Mouse (Mus musculus): Measurements from ENCODE around the gene Pan3. TPM values are rescaled to one million over a fixed set of nuclear protein-coding genes. Genes with fewer than 3 reads are reported as not detected.

Pan3 gene
- polyA plus RNA-seq, 1 experiment from 2014 or later = 63.8 TPM

DNA sequence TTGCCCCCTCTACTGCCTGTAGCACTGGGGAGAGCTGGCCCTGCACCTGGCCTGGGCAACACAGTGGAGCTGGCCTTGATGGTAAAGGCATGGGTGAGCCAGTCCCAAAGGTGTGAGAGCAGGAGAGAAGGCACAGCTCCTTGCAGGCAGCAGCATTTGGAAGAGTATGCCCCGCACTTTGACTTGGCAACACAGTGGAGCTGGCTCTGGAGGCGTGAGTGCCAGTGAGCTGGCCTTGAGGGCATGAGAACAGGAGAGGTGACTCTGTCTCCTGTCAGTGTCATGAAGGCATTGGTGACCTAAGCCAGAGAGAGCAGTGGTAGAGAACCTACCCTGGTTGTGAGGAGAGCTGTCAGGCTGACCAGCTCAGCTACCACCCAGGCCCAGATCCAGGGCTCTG is 49.4 kb downstream of the Pan3 start:
- no peak overlapping the region for H3K9ac ChIP-seq (ENCODE audit: low read depth, low read length)
- no peaks in the 10 kb centered on the region for H3K27me3 ChIP-seq (ENCODE audit: control insufficient read depth, insufficient read depth, low read length)
- no peaks in the 10 kb centered on the region for H3K36me3 ChIP-seq (ENCODE audit: control insufficient read depth, insufficient read depth, low read length)
- no peaks in the 10 kb centered on the region for H3K9me3 ChIP-seq (ENCODE audit: control insufficient read depth, low read length)
- 92% methylated on average over 2 of the region's 2 CpGs for whole genome bisulfite sequencing
- H3K4me1 ChIP-seq (replicated peaks; ENCODE audit: control insufficient read depth, insufficient read depth, low read length) = no peaks in the 10 kb centered on the region
- DNase-seq (ENCODE audit: low spot score) (no peak), ATAC-seq (ENCODE audit: low FRiP score) (no peak)
- no peak overlapping the region for H3K27ac ChIP-seq (ENCODE audit: low read depth, low read length)
- H3K4me2 ChIP-seq (replicated peaks; ENCODE audit: low read depth, low read length) = no peak overlapping the region
- H3K4me3 ChIP-seq (ENCODE audit: low read depth, low read length) = no peak overlapping the region

GRCm38 (mm10) chr5:147484142-147484541 is 54.2 kb downstream of the Pan3 start:
- DNase-seq (ENCODE audit: low spot score) (no peak), ATAC-seq (ENCODE audit: low FRiP score) (no peak)
- no peaks in the 10 kb centered on the region for H3K27me3 ChIP-seq (ENCODE audit: control insufficient read depth, insufficient read depth, low read length)
- no peak overlapping the region for H3K4me3 ChIP-seq (ENCODE audit: low read depth, low read length)
- no peak overlapping the region for H3K9ac ChIP-seq (ENCODE audit: low read depth, low read length)
- 79% methylated on average over 3 of the region's 3 CpGs for WGBS
- no peaks in the 10 kb centered on the region for H3K9me3 ChIP-seq (ENCODE audit: control insufficient read depth, low read length)
- H3K27ac ChIP-seq (ENCODE audit: low read depth, low read length) = no peak overlapping the region
- no peaks in the 10 kb centered on the region for H3K36me3 ChIP-seq (ENCODE audit: control insufficient read depth, insufficient read depth, low read length)
- H3K4me1 ChIP-seq (replicated peaks; ENCODE audit: control insufficient read depth, insufficient read depth, low read length) = no peaks in the 10 kb centered on the region
- no peak overlapping the region for H3K4me2 ChIP-seq (replicated peaks; ENCODE audit: low read depth, low read length)

- ATAC-seq (ENCODE audit: low FRiP score) = no peak
- 88% methylated on average over 6 of the region's 6 CpGs for WGBS
Observed at GRCm38 (mm10) chr5:147489226-147489625, 59.3 kb downstream of the Pan3 start.

GRCm38 (mm10) chr5:147490907-147491306 is 60.9 kb downstream of the Pan3 start:
- Histone ChIP-seq H3K4me2 (replicated peaks; ENCODE audit: low read depth, low read length) (no peak overlapping the region), H3K4me3 (ENCODE audit: low read depth, low read length) (no peak overlapping the region), H3K36me3 (ENCODE audit: control insufficient read depth, insufficient read depth, low read length) (no peaks in the 10 kb centered on the region), H3K9ac (ENCODE audit: low read depth, low read length) (no peak overlapping the region), H3K9me3 (ENCODE audit: control insufficient read depth, low read length) (no peaks in the 10 kb centered on the region), H3K27ac (ENCODE audit: low read depth, low read length) (no peak overlapping the region), H3K27me3 (ENCODE audit: control insufficient read depth, insufficient read depth, low read length) (no peaks in the 10 kb centered on the region), H3K4me1 (replicated peaks; ENCODE audit: control insufficient read depth, insufficient read depth, low read length) (no peaks in the 10 kb centered on the region)
- no peak for ATAC-seq (ENCODE audit: low FRiP score)
- no peak for DNase-seq (ENCODE audit: low spot score)
- WGBS = 84% methylated on average over 5 of the region's 5 CpGs

More at GRCm38 (mm10) chr5:147489226-147489625, 59.3 kb downstream of the Pan3 start:
- Histone ChIP-seq H3K36me3 (ENCODE audit: control insufficient read depth, insufficient read depth, low read length) (no peaks in the 10 kb centered on the region), H3K4me1 (replicated peaks; ENCODE audit: control insufficient read depth, insufficient read depth, low read length) (no peaks in the 10 kb centered on the region), H3K4me3 (ENCODE audit: low read depth, low read length) (no peak overlapping the region), H3K9me3 (ENCODE audit: control insufficient read depth, low read length) (no peaks in the 10 kb centered on the region), H3K4me2 (replicated peaks; ENCODE audit: low read depth, low read length) (no peak overlapping the region), H3K27ac (ENCODE audit: low read depth, low read length) (no peak overlapping the region), H3K27me3 (ENCODE audit: control insufficient read depth, insufficient read depth, low read length) (no peaks in the 10 kb centered on the region), H3K9ac (ENCODE audit: low read depth, low read length) (no peak overlapping the region)
- DNase-seq (ENCODE audit: low spot score) = no peak

DNA sequence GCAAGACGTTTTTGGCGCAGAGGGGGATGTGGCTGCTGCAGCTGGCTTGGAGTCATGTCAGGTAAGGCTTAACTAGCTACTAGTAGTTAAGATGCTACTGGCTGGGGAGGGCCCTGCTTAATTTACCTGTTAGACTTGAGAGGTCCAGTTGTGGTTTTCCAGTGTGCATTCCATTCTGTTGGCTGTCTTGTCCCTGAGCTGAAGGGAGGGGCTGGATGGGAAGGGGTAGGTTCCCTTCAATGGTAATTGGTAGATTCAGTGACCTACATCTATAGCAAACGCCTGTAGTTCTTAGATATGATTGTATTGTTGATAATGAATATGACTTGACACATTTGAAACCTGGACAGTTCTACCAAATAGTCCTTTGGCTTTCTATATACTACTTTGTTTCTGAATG is 62.5 kb downstream of the Pan3 start:
- no peaks in the 10 kb centered on the region for H3K9me3 ChIP-seq (ENCODE audit: control insufficient read depth, low read length)
- no peak overlapping the region for H3K4me3 ChIP-seq (ENCODE audit: low read depth, low read length)
- 84% methylated on average over 3 of the region's 3 CpGs for WGBS
- no peak overlapping the region for H3K9ac ChIP-seq (ENCODE audit: low read depth, low read length)
- H3K27me3 ChIP-seq (ENCODE audit: control insufficient read depth, insufficient read depth, low read length) = no peaks in the 10 kb centered on the region
- DNase-seq (ENCODE audit: low spot score) (no peak), ATAC-seq (ENCODE audit: low FRiP score) (no peak)
- H3K27ac ChIP-seq (ENCODE audit: low read depth, low read length) = no peak overlapping the region
- H3K4me2 ChIP-seq (replicated peaks; ENCODE audit: low read depth, low read length) = no peak overlapping the region
- H3K36me3 ChIP-seq (ENCODE audit: control insufficient read depth, insufficient read depth, low read length) = no peaks in the 10 kb centered on the region
- H3K4me1 ChIP-seq (replicated peaks; ENCODE audit: control insufficient read depth, insufficient read depth, low read length) = no peaks in the 10 kb centered on the region

DNA sequence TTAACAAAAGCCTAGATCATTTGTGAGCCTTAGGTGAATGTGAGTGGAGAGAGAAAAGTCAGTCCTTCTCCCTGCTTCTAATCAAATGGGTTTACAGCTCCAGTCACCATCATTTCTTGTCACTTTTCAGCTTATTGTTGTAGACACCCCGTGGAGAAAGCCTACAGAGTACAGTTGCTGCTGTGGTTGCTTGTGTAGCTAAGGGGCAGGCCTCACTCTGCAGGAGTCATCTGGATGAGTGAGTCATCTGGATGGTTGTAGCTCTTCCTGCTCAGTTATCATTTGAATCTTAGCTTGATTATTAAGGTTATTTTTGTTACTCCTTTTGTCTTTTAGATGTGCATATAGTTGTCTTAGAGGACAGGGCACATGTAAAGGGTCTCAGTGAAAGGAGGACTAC is 63.2 kb downstream of the Pan3 start:
- 76% methylated on average over 1 of the region's 1 CpGs for WGBS
- DNase-seq (ENCODE audit: low spot score) = no peak
- Histone ChIP-seq H3K9me3 (ENCODE audit: control insufficient read depth, low read length) (no peaks in the 10 kb centered on the region), H3K4me3 (ENCODE audit: low read depth, low read length) (no peak overlapping the region), H3K4me2 (replicated peaks; ENCODE audit: low read depth, low read length) (no peak overlapping the region), H3K27ac (ENCODE audit: low read depth, low read length) (no peak overlapping the region), H3K36me3 (ENCODE audit: control insufficient read depth, insufficient read depth, low read length) (no peaks in the 10 kb centered on the region), H3K27me3 (ENCODE audit: control insufficient read depth, insufficient read depth, low read length) (no peaks in the 10 kb centered on the region), H3K9ac (ENCODE audit: low read depth, low read length) (no peak overlapping the region), H3K4me1 (replicated peaks; ENCODE audit: control insufficient read depth, insufficient read depth, low read length) (no peaks in the 10 kb centered on the region)
- no peak for ATAC-seq (ENCODE audit: low FRiP score)

DNA sequence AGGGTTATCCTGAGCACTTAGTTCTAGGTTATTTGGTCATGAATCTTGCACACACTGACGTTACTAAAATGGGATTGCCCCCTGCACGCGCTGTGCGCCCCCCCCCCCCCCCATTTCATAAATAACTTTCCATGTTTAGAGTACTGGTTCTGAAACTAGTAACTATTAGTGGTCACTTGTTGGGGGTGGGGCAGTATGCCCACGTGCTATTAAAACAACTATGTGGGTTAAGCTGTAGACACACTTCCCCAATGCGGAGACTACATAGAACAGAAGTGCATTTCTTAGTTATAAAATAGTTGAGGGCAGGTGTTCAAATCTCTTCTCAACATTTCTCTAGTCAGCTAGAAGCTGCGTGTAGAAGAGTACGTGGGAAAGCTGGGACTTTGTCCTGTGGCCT is 63.7 kb downstream of the Pan3 start:
- no peak overlapping the region for H3K27ac ChIP-seq (ENCODE audit: low read depth, low read length)
- WGBS = 91% methylated on average over 8 of the region's 8 CpGs
- no peak overlapping the region for H3K9ac ChIP-seq (ENCODE audit: low read depth, low read length)
- H3K9me3 ChIP-seq (ENCODE audit: control insufficient read depth, low read length) = no peaks in the 10 kb centered on the region
- no peak for DNase-seq (ENCODE audit: low spot score)
- H3K4me3 ChIP-seq (ENCODE audit: low read depth, low read length) = no peak overlapping the region
- no peak for ATAC-seq (ENCODE audit: low FRiP score)
- H3K4me2 ChIP-seq (replicated peaks; ENCODE audit: low read depth, low read length) = no peak overlapping the region
- H3K27me3 ChIP-seq (ENCODE audit: control insufficient read depth, insufficient read depth, low read length) = no peaks in the 10 kb centered on the region
- no peaks in the 10 kb centered on the region for H3K4me1 ChIP-seq (replicated peaks; ENCODE audit: control insufficient read depth, insufficient read depth, low read length)
- no peaks in the 10 kb centered on the region for H3K36me3 ChIP-seq (ENCODE audit: control insufficient read depth, insufficient read depth, low read length)

DNA sequence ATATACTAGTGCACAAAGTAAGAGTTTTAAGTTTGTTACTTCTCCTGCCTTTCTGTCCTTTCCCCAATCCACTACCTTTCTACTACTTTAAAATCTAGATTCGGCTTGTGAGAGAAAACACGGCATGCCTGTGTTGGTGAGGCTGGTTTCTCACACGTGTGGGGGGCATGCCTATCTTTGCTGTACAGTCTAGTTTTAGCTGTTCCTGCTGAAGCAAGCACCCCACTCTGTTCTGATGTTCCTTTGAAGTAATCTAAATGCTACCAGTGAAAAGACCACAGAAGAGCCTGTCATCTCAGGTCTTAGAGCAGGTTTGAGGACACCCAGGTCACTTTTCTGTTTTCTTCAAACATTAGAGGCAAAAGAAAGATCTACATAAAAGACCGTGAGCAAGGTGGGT is 64.4 kb downstream of the Pan3 start:
- Histone ChIP-seq H3K36me3 (ENCODE audit: control insufficient read depth, insufficient read depth, low read length) (no peaks in the 10 kb centered on the region), H3K27me3 (ENCODE audit: control insufficient read depth, insufficient read depth, low read length) (no peaks in the 10 kb centered on the region), H3K27ac (ENCODE audit: low read depth, low read length) (no peak overlapping the region), H3K4me1 (replicated peaks; ENCODE audit: control insufficient read depth, insufficient read depth, low read length) (no peaks in the 10 kb centered on the region), H3K9me3 (ENCODE audit: control insufficient read depth, low read length) (no peaks in the 10 kb centered on the region), H3K4me2 (replicated peaks; ENCODE audit: low read depth, low read length) (no peak overlapping the region), H3K4me3 (ENCODE audit: low read depth, low read length) (no peak overlapping the region), H3K9ac (ENCODE audit: low read depth, low read length) (no peak overlapping the region)
- 95% methylated on average over 4 of the region's 4 CpGs for WGBS
- ATAC-seq (ENCODE audit: low FRiP score) (no peak), DNase-seq (ENCODE audit: low spot score) (no peak)

- no peak overlapping the region for H3K9ac ChIP-seq (ENCODE audit: low read depth, low read length)
- H3K4me2 ChIP-seq (replicated peaks; ENCODE audit: low read depth, low read length) = no peak overlapping the region
- no peaks in the 10 kb centered on the region for H3K4me1 ChIP-seq (replicated peaks; ENCODE audit: control insufficient read depth, insufficient read depth, low read length)
- ATAC-seq (ENCODE audit: low FRiP score) (no peak), DNase-seq (ENCODE audit: low spot score) (no peak)
- H3K27me3 ChIP-seq (ENCODE audit: control insufficient read depth, insufficient read depth, low read length) = no peaks in the 10 kb centered on the region
- WGBS = 91% methylated on average over 10 of the region's 10 CpGs
- H3K36me3 ChIP-seq (ENCODE audit: control insufficient read depth, insufficient read depth, low read length) = no peaks in the 10 kb centered on the region
- no peak overlapping the region for H3K4me3 ChIP-seq (ENCODE audit: low read depth, low read length)
- H3K27ac ChIP-seq (ENCODE audit: low read depth, low read length) = no peak overlapping the region
- no peaks in the 10 kb centered on the region for H3K9me3 ChIP-seq (ENCODE audit: control insufficient read depth, low read length)
Observed at GRCm38 (mm10) chr5:147494791-147495376, 64.9 kb downstream of the Pan3 start.
